17 mouse cellular contexts compared by ENCODE assay signal in genomic region chr4:117473985-117474354, GRCm38 (mm10). TPM values are rescaled to one million over a fixed set of nuclear protein-coding genes. Genes with fewer than 3 reads are reported as not detected.
A peak's percentile ranks its signal among the peaks of the same experiment; 100 is the strongest.
DNase-seq lines count a peak whose midpoint lies in the region; ATAC-seq lines count a peak whose summit lies in the region.
"Had no signal": no experiment of that assay in that cellular context is flagged by ENCODE, and none has a peak within 500 bp of the region (broad histone marks: within the 10 kb centered on the region; RNA-seq: fewer than 3 reads in every experiment).

No protein-coding gene starts in this region.

- 0 out of 2 replicates have a peak, but pooled peaks cover 9% of the 10 kb centered on the region for H3K4me1 ChIP-seq in kidney, embryonic 15.5 days
- peaks cover 66% of the 10 kb centered on the region for H3K4me1 ChIP-seq in megakaryocyte, embryonic 14.5 days
- H3K4me1 ChIP-seq in forebrain, embryonic 14.5 days (ENCODE audit: control insufficient read depth, insufficient read depth, low read length): peaks cover 9% of the 10 kb centered on the region; the same call in 1 of the 2 replicates

- ATAC-seq in kidney, embryonic 15.5 days (replicated peaks; ENCODE audit: low FRiP score): 0 out of 2 replicates have a peak, but pooled peaks have one; percentile 33
- no peak for ATAC-seq in forebrain, embryonic 14.5 days
- ATAC-seq: inflammation-experienced regulatory T-cells, adult 6 months; lung, postnatal 0 days; Patski had no signal

- H3K4me2 ChIP-seq in kidney, embryonic 15.5 days: no peak overlapping the region
- H3K4me2 ChIP-seq in forebrain, embryonic 14.5 days (ENCODE audit: low read length): no peak overlapping the region
- H3K4me2 ChIP-seq: midbrain, embryonic 12.5 days had no signal

- H3K36me3 ChIP-seq in kidney, embryonic 15.5 days: no peaks in the 10 kb centered on the region
- no peaks in the 10 kb centered on the region for H3K36me3 ChIP-seq in megakaryocyte, embryonic 14.5 days (replicated peaks; ENCODE audit: low read length)
- H3K36me3 ChIP-seq in forebrain, embryonic 14.5 days (ENCODE audit: control insufficient read depth, insufficient read depth, low read length): no peaks in the 10 kb centered on the region
- H3K36me3 ChIP-seq: embryonic facial prominence, embryonic 10.5 days; forebrain, embryonic 10.5 days; midbrain, embryonic 12.5 days had no signal

- H3K4me3 ChIP-seq in kidney, embryonic 15.5 days (replicated peaks): no peak overlapping the region
- H3K4me3 ChIP-seq in megakaryocyte, embryonic 14.5 days (replicated peaks): peak overlapping the region; percentile 90
- H3K4me3 ChIP-seq in forebrain, embryonic 14.5 days (ENCODE audit: low read depth, low read length): no peak overlapping the region
- H3K4me3 ChIP-seq: embryonic facial prominence, embryonic 10.5 days; forebrain, embryonic 10.5 days; midbrain, embryonic 12.5 days had no signal

- no peak overlapping the region for H3K9ac ChIP-seq in kidney, embryonic 15.5 days
- H3K9ac ChIP-seq in forebrain, embryonic 14.5 days (ENCODE audit: low read length): no peak overlapping the region
- H3K9ac ChIP-seq: midbrain, embryonic 12.5 days had no signal

- peaks cover 63% of the 10 kb centered on the region for H3K27me3 ChIP-seq in kidney, embryonic 15.5 days
- H3K27me3 ChIP-seq in megakaryocyte, embryonic 14.5 days (replicated peaks): peaks cover 37% of the 10 kb centered on the region
- H3K27me3 ChIP-seq in forebrain, embryonic 14.5 days (replicated peaks; ENCODE audit: control insufficient read depth, insufficient read depth, low read length): 0 out of 2 replicates have a peak, but pooled peaks cover 3% of the 10 kb centered on the region

- H3K9me3 ChIP-seq in kidney, embryonic 15.5 days (replicated peaks): no peaks in the 10 kb centered on the region
- H3K9me3 ChIP-seq in megakaryocyte, embryonic 14.5 days: no peaks in the 10 kb centered on the region
- no peaks in the 10 kb centered on the region for H3K9me3 ChIP-seq in forebrain, embryonic 14.5 days (replicated peaks; ENCODE audit: control insufficient read depth, low read length)
- H3K9me3 ChIP-seq: embryonic facial prominence, embryonic 10.5 days; forebrain, embryonic 10.5 days; midbrain, embryonic 12.5 days had no signal

- H3K27ac ChIP-seq in kidney, embryonic 15.5 days: no peak overlapping the region
- no peak overlapping the region for H3K27ac ChIP-seq in forebrain, embryonic 14.5 days (ENCODE audit: low read depth, low read length)
- H3K27ac ChIP-seq: embryonic facial prominence, embryonic 10.5 days; forebrain, embryonic 10.5 days; midbrain, embryonic 12.5 days had no signal

- DNase-seq in kidney, postnatal 4 days: no peak
- DNase-seq in MEL-GATA-1-ER (ENCODE audit: extremely low read depth, low read depth): peak; percentile 41
- peak; percentile 19 for DNase-seq in induced T-regulatory cell, adult 2 months (ENCODE audit: low read depth)
- DNase-seq in cerebellum, adult 8-10 months: no peak
- DNase-seq in forebrain, embryonic 14.5 days (ENCODE audit: low spot score): no peak
- DNase-seq in layer of hippocampus, adult 18-20 months (ENCODE audit: low spot score in 2 of 2): no peak
- DNase-seq: adrenal gland, adult 2 months; cerebellum, postnatal 14 days; heart, adult 18-20 months had no signal

RNA-seq across cellular contexts. Expression of gene Rnf220, which starts 22.9 kb away (rescaled TPM):
- 68.7 and 69.5 TPM in 2 replicates for polyA plus RNA-seq in kidney, embryonic 15.5 days (2015; fragmentation: Nextera tagmentation; extraction: Ambion mirVana)
- polyA plus RNA-seq in megakaryocyte, embryonic 14.5 days (2012; ENCODE audit: insufficient read depth, low replicate concordance): 37.4 and 38.2 TPM in 2 replicates
- polyA plus RNA-seq in forebrain, embryonic 14.5 days (2014; fragmentation: Nextera tagmentation; extraction: Ambion mirVana): 84.3 and 96.1 TPM in 2 replicates
- total RNA-seq in layer of hippocampus, adult 18-20 months (2021): 100 to 1,000 TPM; 188 to 194 TPM

Comparison
In these comparisons a context has a peak if more than half of its experiments do, and no peak if none do; other contexts are left out.
1. DNase-seq: peak in MEL-GATA-1-ER (single experiment) and induced T-regulatory cell, adult 2 months (single experiment); none in kidney, postnatal 4 days (0 of 2), cerebellum, adult 8-10 months (single experiment), forebrain, embryonic 14.5 days (single experiment) and layer of hippocampus, adult 18-20 months (0 of 2).